ENCODE assay signal across 16 mouse cellular contexts in genomic region chr10:117406843-117407733, GRCm38 (mm10).
"Had no signal": no experiment of that assay in that cellular context is flagged by ENCODE, and none has a peak within 500 bp of the region (broad histone marks: within the 10 kb centered on the region; RNA-seq: fewer than 3 reads in every experiment).

No protein-coding gene starts in this region.

- H3K27ac ChIP-seq: neural tube, embryonic 13.5 days; neural tube, embryonic 15.5 days; stomach, embryonic 15.5 days; stomach, postnatal 0 days had no signal

- DNase-seq: retina, postnatal 1 day; right cerebral cortex, adult 18-20 months; right cerebral cortex, postnatal 14 days; right cerebral cortex, postnatal 25 days; right cerebral cortex, postnatal 4 days; spleen, adult 18-20 months; thymus, adult 18-20 months; thymus, adult 2 months; thymus, postnatal 14 days; thymus, postnatal 25 days; thymus, postnatal 36 days; thymus, postnatal 4 days had no signal

- H3K27me3 ChIP-seq: neural tube, embryonic 13.5 days; neural tube, embryonic 15.5 days; stomach, embryonic 15.5 days had no signal

- H3K4me1 ChIP-seq: stomach, embryonic 15.5 days had no signal

- H3K4me3 ChIP-seq: neural tube, embryonic 13.5 days; neural tube, embryonic 15.5 days; stomach, embryonic 15.5 days had no signal
